In the genomic region with DNA sequence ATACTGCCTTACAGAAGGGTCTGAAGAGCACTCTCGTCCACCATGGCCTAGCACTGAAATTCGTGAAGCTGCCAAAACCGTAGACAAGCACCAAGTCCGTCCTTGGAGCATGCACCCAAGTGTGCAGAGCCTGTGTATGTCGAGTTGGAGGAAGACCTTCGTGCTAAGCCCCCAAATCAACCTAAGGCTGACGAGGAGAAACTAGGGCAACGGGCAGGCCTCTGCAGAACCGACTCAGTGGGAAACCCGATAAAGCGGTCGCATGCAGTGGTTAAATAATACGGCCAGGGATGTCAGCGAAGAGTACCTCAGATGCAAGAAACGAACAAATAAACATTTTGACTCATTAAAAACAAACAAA, we compare ENCODE assay signal across 8 mouse cellular contexts. TPM values are rescaled to one million over a fixed set of nuclear protein-coding genes. Genes with fewer than 3 reads are reported as not detected.
DNase-seq lines count a peak whose midpoint lies in the region; ATAC-seq and TF ChIP-seq lines count a peak whose summit lies in the region.

No protein-coding gene starts in this region.

- peak overlapping the region; percentile 58 for H3K4me3 ChIP-seq in lung, embryonic 16.5 days (ENCODE audit: low read length)
- H3K4me3 ChIP-seq in forebrain, embryonic 10.5 days: peak overlapping the region; percentile 61
- peak overlapping the region; percentile 65 for H3K4me3 ChIP-seq in limb, embryonic 10.5 days
- peak overlapping the region; percentile 82 for H3K4me3 ChIP-seq in olfactory bulb, adult 2 months (ENCODE audit: insufficient read depth, low read depth, low read length)

- H3K27ac ChIP-seq in lung, embryonic 16.5 days (ENCODE audit: low read length): peak overlapping the region; percentile 36; the same call in 1 of the 2 replicates
- peak overlapping the region; percentile 85 for H3K27ac ChIP-seq in forebrain, embryonic 10.5 days
- peak overlapping the region; percentile 81 for H3K27ac ChIP-seq in limb, embryonic 10.5 days
- peak overlapping the region; percentile 94 for H3K27ac ChIP-seq in olfactory bulb, adult 2 months (ENCODE audit: insufficient read depth, low read depth, low read length)

- no peak for TF ChIP-seq POLR2A in olfactory bulb, adult 2 months (IDR thresholded peaks at IDR 0.05; ENCODE audit: insufficient read depth, low read depth, low read length)

- no peaks in the 10 kb centered on the region for H3K27me3 ChIP-seq in lung, embryonic 16.5 days (ENCODE audit: control insufficient read depth, insufficient read depth, low read depth, low read length)
- H3K27me3 ChIP-seq in forebrain, embryonic 10.5 days (ENCODE audit: poor library complexity, severe bottlenecking): 0 out of 2 replicates have a peak, but pooled peaks cover 11% of the 10 kb centered on the region
- H3K27me3 ChIP-seq in limb, embryonic 10.5 days (ENCODE audit: low read depth, poor library complexity, severe bottlenecking): no peaks in the 10 kb centered on the region

- peak; percentile 29 for ATAC-seq in lung, embryonic 16.5 days (ENCODE audit: low read depth)

- H3K9me3 ChIP-seq in lung, embryonic 16.5 days (ENCODE audit: control insufficient read depth, low read length): no peaks in the 10 kb centered on the region
- no peaks in the 10 kb centered on the region for H3K9me3 ChIP-seq in forebrain, embryonic 10.5 days
- H3K9me3 ChIP-seq in limb, embryonic 10.5 days (replicated peaks): no peaks in the 10 kb centered on the region

- no peaks in the 10 kb centered on the region for H3K36me3 ChIP-seq in lung, embryonic 16.5 days (ENCODE audit: control insufficient read depth, insufficient read depth, low read length)
- no peaks in the 10 kb centered on the region for H3K36me3 ChIP-seq in forebrain, embryonic 10.5 days (replicated peaks)
- H3K36me3 ChIP-seq in limb, embryonic 10.5 days: no peaks in the 10 kb centered on the region

- TF ChIP-seq CTCF in olfactory bulb, adult 2 months (IDR thresholded peaks at IDR 0.05; ENCODE audit: insufficient read depth, low read depth, low read length): no peak

- peak overlapping the region; percentile 67 for H3K9ac ChIP-seq in lung, embryonic 16.5 days (ENCODE audit: low read length)

- no peak for DNase-seq in lung, adult 18-20 months
- no peak for DNase-seq in forebrain, embryonic 10.5 days (ENCODE audit: extremely low spot score, low spot score)
- DNase-seq in limb, embryonic 10.5 days (ENCODE audit: low spot score): peak; percentile 76
- no peak for DNase-seq in cerebellum, adult 8-10 months
- no peak for DNase-seq in left cerebral cortex, adult 8-10 months (ENCODE audit: low spot score in 2 of 2)
- no peak for DNase-seq in left cerebral cortex, postnatal 10 days (ENCODE audit: extremely low spot score in 1 of 2, low spot score in 2 of 2)

- peak overlapping the region; percentile 58 for H3K4me2 ChIP-seq in lung, embryonic 16.5 days (ENCODE audit: low read depth, low read length)

- WGBS in lung, embryonic 16.5 days: 9% methylated on average over 15 of the region's 15 CpGs
- WGBS in forebrain, embryonic 10.5 days: 10% methylated on average over 15 of the region's 15 CpGs
- WGBS in limb, embryonic 10.5 days: 15% methylated on average over 15 of the region's 15 CpGs
- WGBS in olfactory bulb, adult 2 months: 8% methylated on average over 15 of the region's 15 CpGs

- H3K4me1 ChIP-seq in lung, embryonic 16.5 days (replicated peaks; ENCODE audit: control insufficient read depth, insufficient read depth, low read length): peaks cover 10% of the 10 kb centered on the region
- peaks cover 30% of the 10 kb centered on the region for H3K4me1 ChIP-seq in forebrain, embryonic 10.5 days
- peaks cover 16% of the 10 kb centered on the region for H3K4me1 ChIP-seq in limb, embryonic 10.5 days
- peaks cover 7% of the 10 kb centered on the region for H3K4me1 ChIP-seq in olfactory bulb, adult 2 months (ENCODE audit: control insufficient read depth, insufficient read depth, low read length)

- intact Hi-C loops in left cerebral cortex, postnatal 10 days (cut with DNase I): loop anchor here (5.0 kb wide), 2 partner anchors 142 to 213 kb away; partner anchors contain the start of genes Adamts4 and Ndufs2

RNA-seq across cellular contexts. Expression of gene Cfap126, which starts 3.1 kb away (rescaled TPM):
- polyA plus RNA-seq in lung, embryonic 16.5 days (2015; fragmentation: Nextera tagmentation; extraction: Ambion mirVana): 15.7 and 20.4 TPM in 2 replicates
- polyA plus RNA-seq in forebrain, embryonic 10.5 days (2016; fragmentation: Nextera tagmentation; extraction: Ambion mirVana): 2.2 and 2.8 TPM in 2 replicates
- polyA plus RNA-seq in limb, embryonic 10.5 days (2016; fragmentation: Nextera tagmentation; extraction: Ambion mirVana): 1.0 and 1.1 TPM in 2 replicates
- polyA plus RNA-seq in olfactory bulb, adult 2 months (2012; ENCODE audit: insufficient read depth, insufficient read length, low replicate concordance, missing spikeins): not detected in 2 replicates
- 1 to 10 TPM; 1.0 to 1.8 (median 1.2) TPM for total RNA-seq in left cerebral cortex, adult 8-10 months (2022)
- total RNA-seq in left cerebral cortex, postnatal 10 days (2021): under 1 TPM; 0.34 to 0.69 TPM

RNA-seq across cellular contexts. Expression of gene Sdhc, which starts 39.8 kb away (rescaled TPM):
- polyA plus RNA-seq in lung, embryonic 16.5 days (2015; fragmentation: Nextera tagmentation; extraction: Ambion mirVana): 263 and 285 TPM in 2 replicates
- 266 and 273 TPM in 2 replicates for polyA plus RNA-seq in forebrain, embryonic 10.5 days (2016; fragmentation: Nextera tagmentation; extraction: Ambion mirVana)
- 250 and 257 TPM in 2 replicates for polyA plus RNA-seq in limb, embryonic 10.5 days (2016; fragmentation: Nextera tagmentation; extraction: Ambion mirVana)
- polyA plus RNA-seq in olfactory bulb, adult 2 months (2012; ENCODE audit: insufficient read depth, insufficient read length, low replicate concordance, missing spikeins): not detected in 2 replicates
- 100 to 1,000 TPM; 196 to 228 (median 209) TPM for total RNA-seq in left cerebral cortex, adult 8-10 months (2022)
- 100 to 1,000 TPM; 200 to 210 TPM for total RNA-seq in left cerebral cortex, postnatal 10 days (2021)

RNA-seq across cellular contexts. Expression of gene Mpz, which starts 39.9 kb away (rescaled TPM):
- polyA plus RNA-seq in lung, embryonic 16.5 days (2015; fragmentation: Nextera tagmentation; extraction: Ambion mirVana): 0.78 and 1.3 TPM in 2 replicates
- polyA plus RNA-seq in forebrain, embryonic 10.5 days (2016; fragmentation: Nextera tagmentation; extraction: Ambion mirVana): 0.16 and 0.22 TPM in 2 replicates
- 0.44 TPM in 1 of 2 replicates, not detected in the other for polyA plus RNA-seq in limb, embryonic 10.5 days (2016; fragmentation: Nextera tagmentation; extraction: Ambion mirVana)
- polyA plus RNA-seq in olfactory bulb, adult 2 months (2012; ENCODE audit: insufficient read depth, insufficient read length, low replicate concordance, missing spikeins): not detected in 2 replicates
- under 1 TPM; 0.30 to 0.53 (median 0.35) TPM for total RNA-seq in left cerebral cortex, adult 8-10 months (2022)
- not detected for total RNA-seq in left cerebral cortex, postnatal 10 days (2021)

RNA-seq across cellular contexts. Expression of gene Fcgr3, which starts 45.9 kb away (rescaled TPM):
- polyA plus RNA-seq in lung, embryonic 16.5 days (2015; fragmentation: Nextera tagmentation; extraction: Ambion mirVana): 12.7 and 19.3 TPM in 2 replicates
- polyA plus RNA-seq in forebrain, embryonic 10.5 days (2016; fragmentation: Nextera tagmentation; extraction: Ambion mirVana): 3.2 and 4.5 TPM in 2 replicates
- polyA plus RNA-seq in limb, embryonic 10.5 days (2016; fragmentation: Nextera tagmentation; extraction: Ambion mirVana): 3.0 and 3.3 TPM in 2 replicates
- not detected in 2 replicates for polyA plus RNA-seq in olfactory bulb, adult 2 months (2012; ENCODE audit: insufficient read depth, insufficient read length, low replicate concordance, missing spikeins)
- total RNA-seq in left cerebral cortex, adult 8-10 months (2022): 10 to 100 TPM; 10.6 to 36.7 (median 22.6) TPM
- 10 to 100 TPM; 12.5 to 14.2 TPM for total RNA-seq in left cerebral cortex, postnatal 10 days (2021)

Comparison
In these comparisons a context has a peak if more than half of its experiments do, and no peak if none do; other contexts are left out.
1. H3K27ac ChIP-seq: peak in every context shown above with its lines; median percentile 94 in olfactory bulb, adult 2 months; 85 in forebrain, embryonic 10.5 days; 81 in limb, embryonic 10.5 days; 36 in lung, embryonic 16.5 days.